Mouse (Mus musculus): Measurements from ENCODE around the gene Mchr1.

DNA sequence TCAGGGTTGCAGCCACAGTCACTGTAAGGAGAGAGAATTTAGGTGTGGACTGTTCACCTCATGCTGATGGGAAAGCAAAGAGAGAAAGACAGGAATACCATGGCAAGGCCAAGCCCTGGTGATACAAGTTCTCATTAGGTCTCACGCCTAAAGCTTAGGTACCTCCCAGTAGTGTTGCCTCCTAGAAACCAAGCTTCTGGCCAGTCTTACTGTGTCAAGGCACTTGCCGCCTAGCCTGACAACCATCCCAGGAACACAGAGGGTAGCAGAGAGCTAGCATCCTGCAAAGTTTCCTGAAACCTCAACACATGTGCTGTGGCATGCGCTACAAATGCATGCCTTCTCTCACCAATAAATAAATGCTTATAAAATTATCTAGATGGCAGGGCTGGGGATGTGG lies 11.6 kb downstream of the Mchr1 start:
- no peak for TF ChIP-seq POLR2A (IDR thresholded peaks at IDR 0.05; ENCODE audit: insufficient read depth, low read depth, low read length)
- no peak for TF ChIP-seq CTCF (IDR thresholded peaks at IDR 0.05)
- no peak for TF ChIP-seq EP300 (IDR thresholded peaks at IDR 0.05; ENCODE audit: insufficient read depth, low read depth, low read length)

Data from heart, adult 2 months (tissue).